Mouse (Mus musculus) neural tube, postnatal 0 days (tissue): Measurements from ENCODE around the gene Cdk2ap2. TPM values are rescaled to one million over a fixed set of nuclear protein-coding genes. Genes with fewer than 3 reads are reported as not detected.

ENCODE experiments used
- polyA plus RNA-seq: library from polyadenylated mRNA; unstranded; fragments of >200 nt; fragmentation: Nextera tagmentation; extraction: Ambion mirVana; gene quantifications from 2 replicates; pipeline ENCODE4 v1.2.1, GENCODE M21; 2015

Gene Cdk2ap2
- polyA plus RNA-seq = 74.2 and 77.2 TPM in 2 replicates

GRCm38 (mm10) chr19:4096642-4097440, at the start of gene Cdk2ap2:
Cdk2ap2 (plus strand) TSS chr19:4097182.

GRCm38 (mm10) chr19:4059069-4059740, 37.8 kb upstream of the Cdk2ap2 start, which contains the start of gene Gstp3:
Gstp3 (minus strand) TSS chr19:4059569.

GRCm38 (mm10) chr19:4081394-4081793, 15.6 kb upstream of the Cdk2ap2 start, which contains the start of gene Cabp2:
Cabp2 (plus strand) TSS chr19:4081578.

GRCm38 (mm10) chr19:4099837-4100717, 3.1 kb downstream of the Cdk2ap2 start, which contains the start of gene Pitpnm1:
Pitpnm1 (plus strand) TSS chr19:4099998.

GRCm38 (mm10) chr19:4125741-4126696, 29.0 kb downstream of the Cdk2ap2 start, which contains the start of gene Aip:
Aip (minus strand) TSS chr19:4125858.

GRCm38 (mm10) chr19:4139446-4139845, 42.5 kb downstream of the Cdk2ap2 start, which contains the start of gene Gpr152:
Gpr152 (plus strand) TSS chr19:4139787.

GRCm38 (mm10) chr19:4143759-4144268, 46.8 kb downstream of the Cdk2ap2 start, which contains the start of gene Cabp4:
Cabp4 (minus strand) TSS chr19:4144033.

GRCm38 (mm10) chr19:4148491-4148806, 51.5 kb downstream of the Cdk2ap2 start, which contains the start of gene Coro1b:
Coro1b (plus strand) TSS chr19:4148619.

Other genes starting within 250 kb of the Cdk2ap2 start
- gene Chka, start 245.4 kb upstream of the Cdk2ap2 start, polyA plus RNA-seq = 54.1 and 55.6 TPM in 2 replicates
- 19.2 and 21.3 TPM in 2 replicates for gene Tcirg1, start 190.0 kb upstream of the Cdk2ap2 start, polyA plus RNA-seq
- 418 and 427 TPM in 2 replicates for gene Ndufs8, start 184.4 kb upstream of the Cdk2ap2 start, polyA plus RNA-seq
- 5.1 and 5.3 TPM in 2 replicates for gene Aldh3b1, start 167.4 kb upstream of the Cdk2ap2 start, polyA plus RNA-seq
- 18.9 and 23.6 TPM in 2 replicates for gene Unc93b1, start 162.0 kb upstream of the Cdk2ap2 start, polyA plus RNA-seq
- not detected in 2 replicates for gene Aldh3b3, start 138.5 kb upstream of the Cdk2ap2 start, polyA plus RNA-seq
- gene Aldh3b2, start 124.9 kb upstream of the Cdk2ap2 start, polyA plus RNA-seq = 0.45 TPM in 2 replicates
- gene Acy3, start 110.6 kb upstream of the Cdk2ap2 start, polyA plus RNA-seq = 4.4 and 5.1 TPM in 2 replicates
- gene Tbx10, start 104.4 kb upstream of the Cdk2ap2 start, polyA plus RNA-seq = 0.12 TPM in 1 of 2 replicates, not detected in the other
- 26.9 and 27.1 TPM in 2 replicates for gene Nudt8, start 96.6 kb upstream of the Cdk2ap2 start, polyA plus RNA-seq
- gene Gm49405, start 96.6 kb upstream of the Cdk2ap2 start, polyA plus RNA-seq = 2.2 and 2.6 TPM in 2 replicates
- 3.2 TPM in 2 replicates for gene Doc2g, start 93.9 kb upstream of the Cdk2ap2 start, polyA plus RNA-seq
- 281 and 291 TPM in 2 replicates for gene Ndufv1, start 84.4 kb upstream of the Cdk2ap2 start, polyA plus RNA-seq
- 590 and 603 TPM in 2 replicates for gene Gstp1, start 59.2 kb upstream of the Cdk2ap2 start, polyA plus RNA-seq
- gene Gstp2, start 51.2 kb upstream of the Cdk2ap2 start, polyA plus RNA-seq = 0.48 and 2.7 TPM in 2 replicates
- gene Gstp3, start 37.6 kb upstream of the Cdk2ap2 start, polyA plus RNA-seq = not detected in 2 replicates
- gene Cabp2, start 15.6 kb upstream of the Cdk2ap2 start, polyA plus RNA-seq = not detected in 2 replicates
- 90.8 and 110 TPM in 2 replicates for gene Pitpnm1, start 2.8 kb downstream of the Cdk2ap2 start, polyA plus RNA-seq
- gene Aip, start 28.7 kb downstream of the Cdk2ap2 start, polyA plus RNA-seq = 103 and 106 TPM in 2 replicates
- not detected in 2 replicates for gene Gpr152, start 42.6 kb downstream of the Cdk2ap2 start, polyA plus RNA-seq
- 0.26 and 0.76 TPM in 2 replicates for gene Cabp4, start 46.9 kb downstream of the Cdk2ap2 start, polyA plus RNA-seq
- gene Coro1b, start 51.4 kb downstream of the Cdk2ap2 start, polyA plus RNA-seq = 94.3 and 112 TPM in 2 replicates
- gene Ptprcap, start 56.4 kb downstream of the Cdk2ap2 start, polyA plus RNA-seq = 0.70 TPM in 1 of 2 replicates, not detected in the other
- 41.9 and 53.4 TPM in 2 replicates for gene Rps6kb2, start 66.2 kb downstream of the Cdk2ap2 start, polyA plus RNA-seq
- 6.2 and 6.6 TPM in 2 replicates for gene Carns1, start 78.3 kb downstream of the Cdk2ap2 start, polyA plus RNA-seq
- 1.2 and 1.6 TPM in 2 replicates for gene Tbc1d10c, start 94.1 kb downstream of the Cdk2ap2 start, polyA plus RNA-seq
- gene Ppp1ca, start 94.9 kb downstream of the Cdk2ap2 start, polyA plus RNA-seq = 572 and 576 TPM in 2 replicates
- gene Rad9a, start 104.5 kb downstream of the Cdk2ap2 start, polyA plus RNA-seq = 14.9 and 15.7 TPM in 2 replicates
- gene Clcf1, start 117.1 kb downstream of the Cdk2ap2 start, polyA plus RNA-seq = 1.2 and 1.3 TPM in 2 replicates
- not detected in 2 replicates for gene AC109138.7, start 117.2 kb downstream of the Cdk2ap2 start, polyA plus RNA-seq
- 32.9 and 33.0 TPM in 2 replicates for gene Pold4, start 134.7 kb downstream of the Cdk2ap2 start, polyA plus RNA-seq
- gene Ssh3, start 172.0 kb downstream of the Cdk2ap2 start, polyA plus RNA-seq = 18.8 and 24.1 TPM in 2 replicates
- gene Ankrd13d, start 186.0 kb downstream of the Cdk2ap2 start, polyA plus RNA-seq = 85.0 and 93.2 TPM in 2 replicates
- gene Grk2, start 209.0 kb downstream of the Cdk2ap2 start, polyA plus RNA-seq = 37.0 and 46.2 TPM in 2 replicates